Mouse (Mus musculus) lung, adult 18-20 months (tissue): ENCODE data around the gene Galnt7.
A peak's percentile ranks its signal among the peaks of the same experiment; 100 is the strongest.

Experiments
- DNase-seq, 2 experiments: peaks; one replicate each; pipeline ENCODE4 v3.0.0; 2022; ENCODE audit warnings: mixed read lengths in 2 of 2

The Galnt7 gene

DNA sequence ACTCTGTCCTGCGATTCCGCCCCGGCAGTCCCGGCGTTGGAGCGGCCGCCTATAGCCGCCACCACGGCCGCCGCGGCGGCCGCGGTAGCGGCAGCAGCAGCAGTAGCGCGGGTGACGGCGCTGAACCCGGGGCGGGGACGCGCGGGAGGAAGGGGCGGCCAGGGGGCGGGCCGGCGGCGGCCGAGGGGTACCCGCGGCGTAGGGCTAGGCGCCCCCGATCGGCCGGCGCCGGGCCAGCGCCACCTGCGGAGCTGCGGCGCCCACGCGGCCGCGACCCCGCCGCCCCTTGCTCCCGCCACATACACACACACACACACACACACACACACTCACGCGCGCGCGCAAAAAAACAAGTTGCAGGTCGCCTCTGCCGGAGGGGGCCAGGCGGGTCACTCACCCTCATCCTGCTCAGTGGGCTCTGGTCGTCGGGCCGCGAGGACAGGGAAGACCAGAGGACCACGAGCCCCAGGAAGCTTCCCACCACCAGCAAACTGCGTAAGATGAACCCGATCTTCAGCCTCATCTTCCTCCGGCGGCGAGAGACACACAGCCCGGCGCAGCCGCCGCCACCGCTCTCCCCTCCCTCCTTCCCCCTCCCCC lies at the start of gene Galnt7:
Galnt7 (minus strand) TSS at position 577 of the 600 bp plus-strand sequence.
- peak; percentile 50 to 63 for DNase-seq

DNA sequence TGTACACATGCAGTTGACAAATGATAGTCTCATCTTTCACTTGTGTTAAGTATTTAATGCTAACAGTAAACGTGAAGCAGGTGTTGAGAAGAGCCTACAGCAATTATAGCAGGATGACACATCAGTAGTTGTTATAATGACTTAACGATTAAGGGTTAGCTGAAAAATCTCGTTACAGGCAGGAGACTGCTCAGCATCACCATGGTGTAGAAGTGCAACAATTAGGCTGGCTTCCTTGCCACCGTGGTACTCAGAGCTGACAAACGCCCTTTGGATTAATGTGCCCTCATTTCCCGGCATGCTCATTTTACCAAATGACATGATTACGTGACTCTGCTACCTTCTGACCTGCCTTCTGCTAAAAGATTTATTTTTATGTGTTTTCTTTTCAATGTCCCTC lies 35.8 kb upstream of the Galnt7 start:
- DNase-seq: no peak

DNA sequence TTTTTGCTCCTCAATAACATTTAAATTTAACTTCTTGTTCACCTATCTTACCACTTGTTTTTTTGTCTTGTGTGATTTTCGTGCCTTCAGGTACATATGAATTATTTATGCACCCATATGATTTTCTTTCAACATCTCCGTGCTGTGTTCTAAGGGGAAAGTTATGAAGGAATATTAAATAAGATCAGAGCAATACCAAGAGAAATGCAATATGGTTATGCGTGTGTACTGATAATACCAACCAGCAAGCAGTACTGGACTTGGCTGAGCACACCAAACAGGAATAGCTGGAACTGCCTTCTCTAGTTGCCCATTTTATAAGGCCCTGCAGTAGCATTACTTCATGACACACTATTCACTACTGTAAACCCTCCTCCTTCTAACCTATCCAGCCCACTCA lies 33.0 kb upstream of the Galnt7 start:
- DNase-seq: no peak

DNA sequence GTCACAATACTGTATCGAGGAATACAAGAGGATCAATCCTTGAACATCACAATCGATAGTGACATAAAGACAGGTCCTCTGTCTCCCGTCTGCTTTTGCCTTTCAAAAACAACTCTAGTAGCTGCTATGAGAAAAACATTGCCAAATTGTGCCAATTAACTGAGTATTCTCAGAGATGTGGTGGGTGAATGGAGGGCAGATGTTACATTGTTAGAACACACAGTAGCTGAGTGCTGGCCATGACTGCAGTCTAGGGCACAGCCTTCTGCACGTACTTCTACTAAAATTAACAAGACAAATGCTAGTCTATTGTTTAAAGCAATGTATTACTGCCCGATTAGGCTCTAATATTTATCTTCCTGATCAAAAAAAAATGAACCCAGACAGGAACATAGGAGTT lies 27.2 kb upstream of the Galnt7 start:
- no peak for DNase-seq

DNA sequence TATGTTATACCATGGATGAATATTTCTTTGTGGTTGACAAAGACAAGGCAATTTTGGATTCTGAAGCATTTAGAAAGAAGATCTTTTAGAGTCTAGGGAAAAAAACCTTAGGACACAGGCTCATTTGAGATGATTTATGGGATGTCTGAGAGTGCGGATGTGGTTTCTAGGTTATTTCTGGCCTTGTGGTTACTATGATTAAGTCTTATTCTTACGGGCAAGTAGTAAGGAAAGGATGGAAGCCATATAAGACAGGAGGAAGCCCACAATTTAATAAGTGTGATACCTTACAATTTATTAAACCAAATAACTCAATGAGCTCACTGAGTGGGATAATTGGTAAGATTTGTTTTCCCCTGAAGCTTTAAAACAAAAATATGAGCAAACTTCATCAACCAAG lies 11.3 kb upstream of the Galnt7 start:
- no peak for DNase-seq

DNA sequence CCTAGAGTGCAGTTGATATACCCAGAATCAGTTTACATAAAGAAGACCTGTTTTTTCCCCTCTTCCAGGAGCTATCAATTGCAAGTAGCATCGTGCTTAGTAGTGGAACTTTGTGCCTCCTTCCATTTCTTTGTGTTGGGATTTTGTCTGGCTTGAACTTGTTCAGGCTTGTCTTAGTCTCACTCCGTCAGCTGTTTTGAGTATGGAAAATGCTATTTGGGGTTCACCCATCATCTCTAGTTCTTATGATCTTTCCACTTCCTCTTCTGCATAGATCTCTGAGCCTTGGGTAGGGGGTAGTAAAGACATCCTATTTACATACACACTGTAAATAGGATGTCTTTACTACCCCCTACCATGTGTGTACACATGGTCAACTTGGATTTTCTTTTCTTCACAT lies 7.2 kb upstream of the Galnt7 start:
- no peak for DNase-seq

DNA sequence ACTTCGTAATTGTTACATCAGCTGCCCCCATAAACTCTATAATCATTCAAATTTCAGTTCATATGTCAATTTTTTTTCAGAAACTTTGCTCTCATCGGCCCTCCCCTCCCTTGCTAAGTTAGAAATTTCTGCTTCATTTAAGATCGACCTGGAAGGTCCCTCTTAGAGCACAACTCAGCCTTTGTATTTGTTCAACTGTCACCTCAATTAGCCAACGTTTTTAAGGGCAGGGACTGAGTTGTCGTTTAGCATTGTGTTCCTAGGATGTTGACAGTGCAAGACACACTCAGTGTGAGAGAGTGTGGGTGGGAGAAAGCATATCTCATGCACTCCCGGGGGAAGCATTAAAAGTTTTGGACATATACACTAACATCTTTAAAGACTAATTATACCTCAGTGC lies 3.6 kb upstream of the Galnt7 start:
- DNase-seq: no peak

DNA sequence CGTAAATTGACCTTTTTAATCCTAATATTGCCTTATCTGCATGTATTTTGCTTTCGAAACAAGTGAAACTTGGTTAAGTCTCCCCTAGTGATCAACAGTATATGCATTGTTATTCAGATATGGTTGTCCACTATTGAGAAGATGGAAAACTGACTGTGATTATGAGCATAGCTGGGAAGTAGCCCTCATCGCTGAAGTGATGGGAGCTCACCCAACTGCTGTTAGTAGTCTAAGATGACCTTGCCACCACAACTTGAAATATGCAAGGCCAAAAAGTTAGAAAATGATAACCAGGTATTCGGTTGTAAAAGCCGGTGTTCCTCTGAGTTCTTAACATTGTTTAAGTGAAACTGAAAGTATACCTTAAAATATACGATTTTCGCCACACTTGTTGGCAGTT lies 1.3 kb upstream of the Galnt7 start:
- no peak for DNase-seq

DNA sequence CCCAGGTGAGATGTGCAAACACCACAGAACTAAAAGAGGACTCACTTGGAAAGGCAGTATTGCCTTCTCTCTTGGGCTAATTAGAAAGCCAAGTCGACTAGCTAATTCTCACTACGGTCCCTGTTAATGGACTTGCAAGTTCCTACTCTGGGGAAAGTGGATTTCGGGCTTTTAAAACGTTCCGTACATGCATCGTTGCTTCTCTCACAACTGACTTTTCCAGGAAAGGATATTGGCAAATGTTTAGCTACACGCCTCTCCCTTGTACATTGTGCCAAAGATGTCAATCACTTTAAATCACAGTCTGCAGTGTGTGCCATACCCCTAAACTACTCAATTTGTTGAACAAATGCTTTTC lies 915 bp upstream of the Galnt7 start:
- DNase-seq: no peak

DNA sequence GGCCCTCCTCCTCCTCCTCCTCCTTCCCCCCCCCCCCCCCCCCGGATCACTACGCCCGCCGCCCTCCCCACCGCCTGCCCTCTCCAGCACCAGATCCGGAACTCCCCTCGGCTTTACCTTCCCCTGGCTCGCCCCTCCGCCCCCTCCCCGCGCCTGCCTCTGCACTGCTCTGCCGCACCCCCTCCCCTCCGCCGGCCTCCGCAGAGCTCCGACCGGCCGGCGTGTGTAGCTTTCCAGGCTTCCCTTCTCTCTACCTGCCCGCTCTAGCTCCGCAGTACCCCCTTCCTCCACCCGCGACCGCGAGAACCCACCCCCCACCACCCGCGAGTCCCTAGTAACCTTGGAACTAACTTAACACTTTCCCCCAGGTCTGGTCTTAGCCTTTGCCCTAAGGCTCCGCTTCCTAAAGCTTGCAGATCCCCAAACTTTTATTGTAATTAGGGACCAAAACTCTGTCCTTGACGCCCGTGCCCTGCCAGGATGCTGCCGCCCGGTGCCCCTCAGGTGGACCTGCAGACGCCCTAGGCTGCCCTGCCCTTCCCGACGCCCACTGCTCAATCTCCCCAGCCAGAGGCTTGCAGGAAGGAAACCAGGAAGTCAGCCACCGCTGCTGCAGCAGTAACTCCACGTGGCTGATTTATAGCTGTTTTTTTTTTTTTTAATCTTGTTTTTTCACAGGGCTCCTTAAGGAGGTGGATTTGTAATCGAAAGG lies 380 bp upstream of the Galnt7 start:
- peak; percentile 30 to 55 for DNase-seq

DNA sequence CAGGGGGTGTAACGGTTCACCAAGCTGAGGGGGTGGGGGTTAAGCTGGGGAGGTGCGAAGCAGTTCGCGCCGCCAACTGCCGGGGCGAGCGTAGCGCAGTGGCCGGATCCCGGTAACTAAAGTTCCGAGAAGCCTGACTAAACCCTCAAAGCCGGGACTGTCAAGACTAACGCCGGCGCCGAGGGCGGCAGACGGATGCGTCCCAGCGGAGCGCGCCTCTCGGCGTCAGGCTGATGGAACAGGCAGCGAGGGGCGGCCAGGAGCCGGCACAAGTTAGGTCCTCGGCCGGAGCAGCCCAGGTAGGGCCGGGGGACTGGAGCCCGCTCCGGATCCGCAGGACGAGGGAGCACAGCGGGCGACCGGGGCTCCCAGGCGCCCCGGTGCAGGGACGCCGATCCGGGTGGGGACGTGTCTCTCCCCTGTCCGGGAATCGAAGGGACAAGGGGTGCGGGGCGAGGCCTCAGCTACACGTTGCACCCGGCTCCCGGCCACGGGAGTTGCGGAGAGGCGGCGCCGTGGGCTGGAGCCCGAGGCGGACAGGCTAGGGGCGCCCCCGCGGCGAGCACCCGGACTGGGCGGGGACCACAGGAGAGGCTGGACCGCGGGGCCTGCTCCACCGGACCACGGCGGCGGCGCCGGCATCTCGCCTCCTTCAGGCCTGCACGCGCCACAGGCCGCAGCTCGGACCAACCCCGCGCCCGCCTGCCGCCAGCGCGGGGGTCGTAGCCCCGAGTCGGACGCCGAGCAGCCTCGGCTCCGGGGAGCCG lies 960 bp downstream of the Galnt7 start:
- peak; percentile 64 to 73 for DNase-seq

DNA sequence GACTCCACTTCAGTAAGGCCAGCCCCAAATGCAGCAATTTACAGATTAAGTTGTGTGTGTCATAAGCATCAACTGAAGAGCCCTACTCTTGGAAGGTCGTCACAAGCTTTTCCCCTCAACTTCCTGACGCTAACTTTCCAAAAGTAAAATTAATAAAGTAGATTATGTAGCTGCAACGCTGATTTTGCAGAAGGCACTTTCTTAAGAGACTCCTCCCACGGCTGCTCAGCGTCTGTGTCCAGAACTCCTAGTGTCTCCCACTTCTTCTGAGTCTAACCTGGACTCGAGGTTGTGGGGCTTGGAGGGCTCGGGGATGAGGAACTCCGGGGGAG lies 1.5 kb downstream of the Galnt7 start:
- DNase-seq: no peak

DNA sequence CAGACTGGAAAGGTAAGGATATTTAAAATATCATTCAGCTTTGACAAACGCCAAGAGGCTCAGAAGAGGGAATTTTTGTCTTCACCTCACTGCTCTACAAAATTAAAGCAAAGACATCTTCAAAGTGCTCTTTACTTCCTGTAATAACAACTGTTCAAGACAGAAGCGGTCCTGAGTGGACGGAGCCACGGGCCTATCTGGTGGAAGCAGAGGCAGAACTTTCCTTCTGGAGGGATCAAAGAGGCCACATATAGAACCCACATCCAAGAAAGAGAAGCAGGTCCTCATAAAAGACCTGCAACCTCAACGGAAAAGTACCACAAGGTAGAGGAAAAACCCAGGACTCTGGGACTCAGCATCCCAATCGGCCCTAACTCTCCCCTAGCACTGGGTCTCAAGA lies 2.6 kb downstream of the Galnt7 start:
- no peak for DNase-seq

DNA sequence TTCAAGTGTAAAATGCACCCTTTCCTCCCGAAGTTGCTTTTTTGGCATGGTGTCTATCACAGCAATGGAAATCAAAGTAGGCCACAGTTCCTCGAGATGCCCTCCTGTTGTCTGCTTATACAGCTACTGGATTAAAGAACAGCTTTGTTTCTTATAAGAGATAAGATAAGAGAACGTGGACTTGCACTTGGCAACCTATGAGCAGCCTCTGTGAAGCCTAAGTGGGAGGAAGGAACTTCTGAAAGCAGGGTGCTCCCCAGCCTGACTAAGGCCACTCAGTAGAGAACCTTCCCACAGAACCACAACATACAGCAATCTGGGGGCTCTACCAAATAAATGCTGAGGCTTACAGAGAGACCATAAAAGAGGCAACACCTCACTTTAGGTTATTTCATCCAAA lies 5.3 kb downstream of the Galnt7 start:
- DNase-seq: no peak

DNA sequence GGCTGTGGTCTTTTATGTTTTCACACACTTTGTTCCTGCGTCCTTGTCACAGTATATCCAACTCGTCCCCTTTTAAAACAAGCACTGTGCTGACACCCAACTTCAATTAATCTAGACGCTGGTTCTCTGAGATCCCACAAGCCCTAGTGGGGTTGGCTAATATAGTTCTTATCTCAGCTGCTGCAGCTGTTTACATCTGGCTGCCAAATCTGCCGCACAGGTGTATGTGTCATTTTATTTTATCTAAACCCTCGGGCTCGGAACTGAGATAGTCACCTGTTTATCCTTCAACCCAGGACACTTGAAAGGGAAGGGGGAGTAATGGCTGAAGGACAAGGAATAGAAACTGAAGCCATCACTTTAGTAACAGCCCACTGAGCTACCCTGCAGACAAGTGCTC lies 8.6 kb downstream of the Galnt7 start:
- DNase-seq: no peak

DNA sequence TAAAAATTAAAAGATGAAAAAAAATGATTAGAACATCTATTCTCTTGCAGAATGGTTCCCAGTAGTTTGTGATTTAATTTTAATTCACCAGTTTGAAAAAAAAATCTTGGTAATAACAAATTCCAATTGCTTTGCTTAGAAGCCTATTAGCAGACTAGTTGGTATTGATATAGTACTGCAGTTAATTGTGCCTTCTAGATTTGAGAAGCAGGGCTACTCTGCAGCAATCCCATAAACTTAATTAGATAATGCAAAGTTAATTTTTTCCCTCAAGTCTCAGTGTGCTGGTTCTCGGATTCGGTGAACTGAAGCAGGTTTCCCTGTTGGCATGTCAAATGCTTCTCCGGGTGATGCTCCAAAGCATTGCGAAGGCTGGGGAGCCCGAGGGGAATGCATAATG lies 10.1 kb downstream of the Galnt7 start:
- DNase-seq: no peak

DNA sequence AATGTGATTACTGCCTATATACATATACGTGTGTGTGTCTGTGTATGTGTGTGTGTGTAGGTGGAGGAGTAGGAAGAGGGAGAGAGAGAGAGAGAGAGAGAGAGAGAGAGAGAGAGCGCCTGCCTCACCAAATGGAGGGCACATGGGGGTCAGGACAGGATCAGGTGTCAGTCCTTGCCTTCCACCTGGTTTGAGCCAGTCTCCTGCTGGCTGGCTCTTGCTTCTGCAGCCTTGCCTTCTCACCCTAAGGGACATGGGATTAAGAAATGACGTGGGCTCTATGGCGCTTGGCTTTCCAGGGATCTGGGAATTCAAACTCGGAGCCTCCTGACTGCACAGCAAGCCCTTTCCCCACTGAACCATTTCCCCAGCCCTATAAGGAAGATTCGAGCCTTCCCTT lies 13.9 kb downstream of the Galnt7 start:
- no peak for DNase-seq

DNA sequence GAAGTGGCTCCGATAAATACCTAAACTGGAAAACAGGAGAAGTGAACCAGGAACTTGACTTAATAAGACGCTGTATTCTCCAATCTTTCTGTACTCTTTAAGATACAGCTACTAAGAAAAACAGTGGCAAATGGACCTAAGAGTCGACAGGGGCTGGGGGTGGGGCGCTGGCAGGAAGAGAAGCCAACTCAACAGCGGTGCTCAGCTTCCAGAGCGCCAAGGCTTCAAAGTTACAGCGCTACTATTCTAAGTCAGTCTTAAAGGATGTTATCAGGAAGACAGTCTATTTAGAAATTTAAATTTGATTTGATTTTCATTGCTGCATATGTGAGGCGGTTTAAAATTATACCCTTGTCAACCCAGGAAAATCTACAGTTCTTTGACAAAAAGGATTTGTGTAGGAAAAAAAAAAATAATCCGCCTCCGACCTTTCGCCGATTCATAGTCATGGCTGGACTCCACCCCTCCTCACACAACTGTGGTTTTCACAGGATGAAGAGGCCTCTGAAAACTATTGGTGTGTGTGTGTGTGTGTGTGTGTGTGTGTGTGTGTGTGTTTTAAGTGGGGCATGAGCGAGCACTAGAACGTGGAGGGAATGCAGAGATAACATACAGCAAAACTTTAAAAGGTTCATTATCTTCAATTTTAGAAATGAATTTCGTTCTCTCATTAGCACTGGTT lies 15.1 kb downstream of the Galnt7 start:
- DNase-seq: no peak

DNA sequence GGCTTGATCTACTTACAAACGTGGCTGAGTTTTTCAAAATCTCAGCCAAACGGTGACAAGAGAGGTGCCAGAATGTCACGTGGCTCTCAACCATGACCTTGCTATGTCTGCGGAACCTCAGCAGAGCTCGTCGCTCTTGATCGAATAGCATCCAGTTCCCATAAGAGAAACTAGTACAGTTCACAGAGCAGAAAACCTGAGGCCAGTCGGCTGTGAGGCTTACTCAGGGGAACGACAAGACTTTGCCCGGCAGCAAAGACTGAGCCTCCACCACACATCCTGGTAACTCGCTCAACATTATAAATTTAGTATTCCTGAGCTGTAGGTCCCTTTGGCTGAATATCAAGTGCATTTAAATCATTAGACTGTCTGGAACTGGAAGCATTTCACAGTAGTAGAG lies 16.1 kb downstream of the Galnt7 start:
- DNase-seq: no peak

DNA sequence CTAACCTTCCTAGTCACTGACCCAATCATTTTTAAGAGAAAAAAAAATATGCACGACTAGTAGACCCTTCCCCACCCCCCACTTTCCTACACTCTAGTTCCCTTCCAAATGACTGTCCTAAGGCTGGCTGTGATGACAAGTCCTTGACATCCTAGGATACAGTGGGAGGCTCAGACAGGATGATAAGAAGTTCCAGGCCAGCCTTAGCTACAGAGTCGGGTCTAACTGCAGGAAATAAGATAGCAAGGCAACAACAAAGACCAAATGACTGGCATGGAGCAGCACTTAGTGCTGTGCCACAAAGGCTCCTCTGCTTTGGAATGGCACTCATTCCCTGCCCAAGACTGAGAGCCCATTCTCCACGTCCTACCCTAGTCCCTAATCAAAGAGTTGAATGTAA lies 16.6 kb downstream of the Galnt7 start:
- no peak for DNase-seq

DNA sequence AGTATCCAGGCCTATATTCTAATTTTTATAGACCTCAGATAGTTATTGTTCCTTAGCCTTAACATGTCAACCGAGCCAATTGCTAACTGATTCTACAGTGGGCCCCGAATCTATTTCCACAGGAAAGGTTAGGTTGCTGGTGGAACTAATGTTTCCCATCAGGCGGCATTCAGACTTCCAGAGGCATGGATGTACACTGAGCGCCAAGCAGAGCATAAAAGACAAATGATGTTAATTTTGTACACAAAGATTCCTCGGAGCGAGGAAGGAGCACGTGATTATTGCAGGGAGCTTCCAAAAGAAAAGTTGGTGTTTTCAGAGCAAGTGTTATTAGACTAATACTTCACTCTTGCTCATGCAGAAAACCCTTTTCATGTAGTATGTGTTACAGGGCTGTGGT lies 21.1 kb downstream of the Galnt7 start:
- DNase-seq: no peak

DNA sequence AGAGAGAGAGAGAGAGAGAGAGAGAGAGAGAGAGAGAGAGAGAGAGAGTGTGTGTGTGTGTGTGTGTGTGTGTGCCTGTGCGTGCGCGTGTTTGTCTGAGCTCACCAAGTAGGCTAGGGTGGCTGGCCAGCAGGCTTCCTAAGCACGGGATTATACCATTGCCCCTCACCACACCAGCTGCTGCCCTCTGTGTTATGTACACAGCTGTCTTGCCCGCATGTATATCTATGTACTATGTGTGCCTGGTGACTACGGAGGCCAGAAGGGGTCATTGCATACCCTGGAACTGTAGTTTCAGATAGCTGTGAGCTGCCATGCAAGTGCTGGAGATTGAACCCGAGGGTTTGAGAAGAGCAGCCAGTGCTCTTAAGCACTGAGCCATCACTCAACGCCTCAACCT lies 22.7 kb downstream of the Galnt7 start:
- no peak for DNase-seq

DNA sequence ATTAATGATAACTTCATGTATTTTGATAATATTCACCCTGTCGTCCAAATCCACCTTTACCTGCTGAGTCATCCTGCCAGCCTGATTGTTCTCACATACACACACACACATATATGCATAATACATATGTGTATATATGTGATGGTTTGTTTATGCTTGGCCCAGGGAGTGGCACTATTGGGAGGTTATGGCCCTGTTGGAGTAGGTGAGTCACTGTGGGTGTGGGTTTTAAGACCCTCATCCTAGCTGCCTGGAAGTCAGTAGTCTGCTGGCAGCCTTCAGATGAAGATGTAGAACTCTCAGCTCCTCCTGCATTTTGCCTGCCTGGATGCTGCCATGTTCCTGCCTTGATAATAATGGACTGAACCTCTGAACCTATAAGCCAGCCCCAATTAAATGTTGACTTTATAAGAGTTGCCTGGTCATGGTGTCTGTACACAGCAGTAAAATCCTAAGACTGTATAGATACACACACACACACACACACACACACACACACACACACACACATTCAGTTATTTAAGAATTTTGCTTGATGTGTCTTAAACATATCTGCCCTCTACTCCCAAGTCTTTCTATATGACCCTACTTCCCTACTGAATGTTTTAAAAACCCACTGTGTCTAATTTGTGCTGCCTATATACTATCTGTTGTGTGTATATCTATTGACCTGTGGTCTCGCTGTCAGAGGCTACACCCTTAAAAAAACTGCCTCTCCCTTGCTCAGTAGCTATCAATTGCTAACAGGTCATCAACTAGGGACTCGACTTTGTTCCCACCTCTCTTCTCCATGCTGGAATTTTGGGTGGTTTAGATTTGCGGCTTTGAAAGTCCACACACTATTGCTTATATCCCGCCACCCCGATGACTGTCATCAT lies 23.8 kb downstream of the Galnt7 start:
- DNase-seq: no peak
